Comparison of ENCODE assay signal across 9 mouse cellular contexts in the genomic region with DNA sequence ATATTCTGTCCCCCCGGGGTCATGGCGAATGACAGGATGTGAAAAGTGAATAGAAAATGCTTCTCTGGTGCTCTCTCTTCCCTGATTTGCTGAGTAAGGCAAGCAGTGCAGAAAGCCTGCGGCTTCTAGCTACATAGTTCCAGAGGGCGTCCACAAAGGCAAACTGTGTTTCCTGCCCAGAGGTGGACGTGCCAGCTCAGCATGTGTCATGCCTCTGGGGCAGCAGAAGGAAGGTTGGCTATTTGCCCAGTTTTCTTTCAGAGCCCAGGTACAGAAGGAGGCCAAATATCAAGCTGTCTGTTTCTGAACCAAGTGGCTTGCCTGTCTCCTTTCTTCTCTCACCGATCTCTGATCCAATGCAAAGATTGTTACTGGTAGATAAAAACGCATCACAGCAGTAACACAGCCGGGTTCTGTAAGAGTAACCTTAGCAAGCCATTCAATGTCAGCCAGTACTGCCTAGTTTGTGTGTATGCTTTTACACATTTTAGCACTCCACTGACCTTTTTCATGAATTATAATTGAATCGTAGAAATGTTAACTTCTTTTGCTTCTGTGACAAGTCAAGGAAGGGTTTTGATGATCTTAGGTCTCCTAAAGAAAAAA.
A peak's percentile ranks its signal among the peaks of the same experiment; 100 is the strongest.
DNase-seq lines count a peak whose midpoint lies in the region; ATAC-seq and TF ChIP-seq lines count a peak whose summit lies in the region.
"Had no signal": no experiment of that assay in that cellular context is flagged by ENCODE, and none has a peak within 500 bp of the region (broad histone marks: within the 10 kb centered on the region; RNA-seq: fewer than 3 reads in every experiment).

No protein-coding gene starts in this region.

- H3K4me2 ChIP-seq in liver, postnatal 0 days (ENCODE audit: low read depth, low read length), result no peak overlapping the region
- H3K4me2 ChIP-seq: limb, embryonic 12.5 days had no signal

- no peaks in the 10 kb centered on the region for H3K4me1 ChIP-seq in liver, postnatal 0 days (ENCODE audit: insufficient read depth)
- 0 out of 2 replicates have a peak, but pooled peaks cover 3% of the 10 kb centered on the region for H3K4me1 ChIP-seq in heart, embryonic 10.5 days
- H3K4me1 ChIP-seq: limb, embryonic 12.5 days had no signal

- no peak overlapping the region for H3K9ac ChIP-seq in liver, postnatal 0 days (replicated peaks)
- H3K9ac ChIP-seq: limb, embryonic 12.5 days had no signal

- H3K27me3 ChIP-seq in liver, postnatal 0 days (ENCODE audit: insufficient read depth, low read length), result no peaks in the 10 kb centered on the region
- no peaks in the 10 kb centered on the region for H3K27me3 ChIP-seq in heart, embryonic 10.5 days (ENCODE audit: insufficient read depth, poor library complexity, severe bottlenecking)
- H3K27me3 ChIP-seq: limb, embryonic 12.5 days had no signal

- H3K36me3 ChIP-seq in liver, postnatal 0 days (replicated peaks; ENCODE audit: insufficient read depth, low read length), result no peaks in the 10 kb centered on the region
- H3K36me3 ChIP-seq in heart, embryonic 10.5 days, result no peaks in the 10 kb centered on the region
- H3K36me3 ChIP-seq: limb, embryonic 12.5 days had no signal

- no peaks in the 10 kb centered on the region for H3K9me3 ChIP-seq in liver, postnatal 0 days (ENCODE audit: low read length)
- H3K9me3 ChIP-seq in heart, embryonic 10.5 days, result no peaks in the 10 kb centered on the region
- H3K9me3 ChIP-seq: limb, embryonic 12.5 days had no signal

- no peak for TF ChIP-seq CTCF in liver, postnatal 0 days (IDR thresholded peaks at IDR 0.05; ENCODE audit: low read depth)
- no peak for TF ChIP-seq CTCF in layer of hippocampus, adult 2 months (conservative IDR thresholded peaks at IDR 0.05)

- 69% methylated on average over 9 of the region's 9 CpGs for WGBS in liver, postnatal 0 days (ENCODE audit: insufficient replicate concordance)
- WGBS in heart, embryonic 10.5 days, result 62% methylated on average over 9 of the region's 9 CpGs

- H3K4me3 ChIP-seq in liver, postnatal 0 days (ENCODE audit: low read depth, low read length), result no peak overlapping the region
- H3K4me3 ChIP-seq in heart, embryonic 10.5 days, result no peak overlapping the region
- no peak overlapping the region for H3K4me3 ChIP-seq in layer of hippocampus, adult 2 months
- H3K4me3 ChIP-seq: limb, embryonic 12.5 days had no signal

- ATAC-seq in liver, postnatal 0 days, result no peak

- DNase-seq in liver, result peak; percentile 2
- no peak for DNase-seq in liver, postnatal 0 days
- peak; percentile 35 for DNase-seq in adrenal gland, postnatal 14 days
- no peak for DNase-seq in heart, embryonic 10.5 days (ENCODE audit: low spot score)
- peak; percentile 61 for DNase-seq in kidney, postnatal 10 days
- DNase-seq in T-cell, adult 2 months (ENCODE audit: low spot score), result no peak
- no peak for DNase-seq in layer of hippocampus, adult 2 months (ENCODE audit: low spot score in 2 of 2)
- DNase-seq in layer of hippocampus, postnatal 36 days, result no peak

- TF ChIP-seq EP300 in liver, postnatal 0 days (IDR thresholded peaks at IDR 0.05; ENCODE audit: low read depth), result no peak

- H3K27ac ChIP-seq in liver, postnatal 0 days (ENCODE audit: low read depth), result no peak overlapping the region
- H3K27ac ChIP-seq in heart, embryonic 10.5 days, result 0 out of 2 replicates have a peak overlapping the region, but pooled peaks have one; percentile 1
- no peak overlapping the region for H3K27ac ChIP-seq in layer of hippocampus, adult 2 months
- H3K27ac ChIP-seq: limb, embryonic 12.5 days had no signal

Comparison
In these comparisons a context has a peak if more than half of its experiments do, and no peak if none do; other contexts are left out.
1. DNase-seq: peak in liver (single experiment), adrenal gland, postnatal 14 days (single experiment) and kidney, postnatal 10 days (single experiment); none in liver, postnatal 0 days (single experiment), heart, embryonic 10.5 days (single experiment), T-cell, adult 2 months (single experiment), layer of hippocampus, adult 2 months (0 of 2) and layer of hippocampus, postnatal 36 days (0 of 2).